In genomic region chr6:52216691-52217458, GRCm38 (mm10) we compare ENCODE assay signal across 8 mouse cellular contexts. TPM values are rescaled to one million over a fixed set of nuclear protein-coding genes. Genes with fewer than 3 reads are reported as not detected.
DNase-seq lines count a peak whose midpoint lies in the region; ATAC-seq and TF ChIP-seq lines count a peak whose summit lies in the region.

No protein-coding gene starts in this region.

- intact Hi-C loops in left cerebral cortex, postnatal 25 days (cut with DNase I): no loop called here

- peaks cover 99% of the 10 kb centered on the region for H3K27me3 ChIP-seq in lung, embryonic 14.5 days (ENCODE audit: insufficient read depth, low read length)
- peaks cover 100% of the 10 kb centered on the region for H3K27me3 ChIP-seq in embryonic facial prominence, embryonic 14.5 days (replicated peaks; ENCODE audit: control insufficient read depth, insufficient read depth, low read length)
- peaks cover 82% of the 10 kb centered on the region for H3K27me3 ChIP-seq in intestine, embryonic 15.5 days (replicated peaks)
- peaks cover 98% of the 10 kb centered on the region for H3K27me3 ChIP-seq in megakaryocyte, embryonic 14.5 days (replicated peaks)

- 2% methylated on average over 60 of the region's 60 CpGs for WGBS in lung, embryonic 14.5 days
- 2% methylated on average over 44 of the region's 60 CpGs for WGBS in embryonic facial prominence, embryonic 14.5 days
- WGBS in intestine, embryonic 15.5 days: 1% methylated on average over 60 of the region's 60 CpGs

- TF ChIP-seq CTCF in lung, embryonic 14.5 days (IDR thresholded peaks at IDR 0.05; ENCODE audit: low read depth): no peak

- peak overlapping the region; percentile 39; the same call in 1 of the 2 replicates for H3K9ac ChIP-seq in lung, embryonic 14.5 days
- 0 out of 2 replicates have a peak overlapping the region, but pooled peaks have one; percentile 14 for H3K9ac ChIP-seq in embryonic facial prominence, embryonic 14.5 days (ENCODE audit: low read depth, low read length)
- peak overlapping the region; percentile 51 for H3K9ac ChIP-seq in intestine, embryonic 15.5 days

- no peaks in the 10 kb centered on the region for H3K4me1 ChIP-seq in lung, embryonic 14.5 days (ENCODE audit: insufficient read depth)
- H3K4me1 ChIP-seq in embryonic facial prominence, embryonic 14.5 days (ENCODE audit: control insufficient read depth, insufficient read depth, low read length): peaks cover 9% of the 10 kb centered on the region; the same call in 1 of the 2 replicates
- H3K4me1 ChIP-seq in intestine, embryonic 15.5 days (replicated peaks): peaks cover 22% of the 10 kb centered on the region
- H3K4me1 ChIP-seq in megakaryocyte, embryonic 14.5 days: peaks cover 77% of the 10 kb centered on the region

- H3K27ac ChIP-seq in lung, embryonic 14.5 days (ENCODE audit: low read depth): 0 out of 2 replicates have a peak overlapping the region, but pooled peaks have one; percentile 2
- no peak overlapping the region for H3K27ac ChIP-seq in embryonic facial prominence, embryonic 14.5 days (replicated peaks; ENCODE audit: low read depth, low read length)
- H3K27ac ChIP-seq in intestine, embryonic 15.5 days: peak overlapping the region; percentile 37; the same call in 1 of the 2 replicates

- no peaks in the 10 kb centered on the region for H3K9me3 ChIP-seq in lung, embryonic 14.5 days (ENCODE audit: low read depth, low read length)
- H3K9me3 ChIP-seq in embryonic facial prominence, embryonic 14.5 days (ENCODE audit: control insufficient read depth, low read length): no peaks in the 10 kb centered on the region
- no peaks in the 10 kb centered on the region for H3K9me3 ChIP-seq in intestine, embryonic 15.5 days
- H3K9me3 ChIP-seq in megakaryocyte, embryonic 14.5 days: no peaks in the 10 kb centered on the region

- H3K4me3 ChIP-seq in lung, embryonic 14.5 days (ENCODE audit: low read depth, low read length): peak overlapping the region; percentile 47
- H3K4me3 ChIP-seq in embryonic facial prominence, embryonic 14.5 days (ENCODE audit: low read depth, low read length): peak overlapping the region; percentile 29
- H3K4me3 ChIP-seq in intestine, embryonic 15.5 days (replicated peaks): peak overlapping the region; percentile 42
- peak overlapping the region; percentile 89 for H3K4me3 ChIP-seq in megakaryocyte, embryonic 14.5 days (replicated peaks)

- peak; percentile 26 for DNase-seq in lung, embryonic 14.5 days
- DNase-seq in lung, postnatal 25 days (ENCODE audit: low spot score): no peak
- no peak for DNase-seq in embryonic facial prominence, embryonic 14.5 days (ENCODE audit: low spot score)
- DNase-seq in left cerebral cortex, postnatal 25 days (ENCODE audit: low spot score in 2 of 2): no peak
- no peak for DNase-seq in embryo, embryonic 10.5 days (ENCODE audit: low spot score)
- DNase-seq in left cerebral cortex, adult 18-20 months (ENCODE audit: low spot score in 2 of 2): no peak

- no peak for ATAC-seq in lung, embryonic 14.5 days (ENCODE audit: insufficient read depth)
- ATAC-seq in embryonic facial prominence, embryonic 14.5 days (ENCODE audit: low read depth): no peak
- no peak for ATAC-seq in intestine, embryonic 15.5 days

- H3K4me2 ChIP-seq in lung, embryonic 14.5 days: peak overlapping the region; percentile 81
- peak overlapping the region; percentile 46 for H3K4me2 ChIP-seq in embryonic facial prominence, embryonic 14.5 days (ENCODE audit: low read depth, low read length)
- peak overlapping the region; percentile 77 for H3K4me2 ChIP-seq in intestine, embryonic 15.5 days (replicated peaks)

- H3K36me3 ChIP-seq in lung, embryonic 14.5 days (ENCODE audit: insufficient read depth): no peaks in the 10 kb centered on the region
- H3K36me3 ChIP-seq in embryonic facial prominence, embryonic 14.5 days (ENCODE audit: control insufficient read depth, insufficient read depth, low read length): no peaks in the 10 kb centered on the region
- H3K36me3 ChIP-seq in intestine, embryonic 15.5 days: no peaks in the 10 kb centered on the region
- H3K36me3 ChIP-seq in megakaryocyte, embryonic 14.5 days (replicated peaks; ENCODE audit: low read length): no peaks in the 10 kb centered on the region

RNA-seq across cellular contexts. Expression of gene Gm28308, which starts 3.7 kb away (rescaled TPM):
- not detected in 2 replicates for polyA plus RNA-seq in lung, embryonic 14.5 days (2014; fragmentation: Nextera tagmentation; extraction: Ambion mirVana)
- not detected in 2 replicates for polyA plus RNA-seq in embryonic facial prominence, embryonic 14.5 days (2014; fragmentation: Nextera tagmentation; extraction: Ambion mirVana)
- polyA plus RNA-seq in intestine, embryonic 15.5 days (2015; fragmentation: Nextera tagmentation; extraction: Ambion mirVana): not detected in 2 replicates
- polyA plus RNA-seq in megakaryocyte, embryonic 14.5 days (2012; ENCODE audit: insufficient read depth, low replicate concordance): not detected in 2 replicates
- not detected for total RNA-seq in left cerebral cortex, postnatal 25 days (2021)
- total RNA-seq in left cerebral cortex, adult 18-20 months (2021): not detected

RNA-seq across cellular contexts. Expression of gene Hoxa3, which starts 3.7 kb away (rescaled TPM):
- 10.3 and 11.3 TPM in 2 replicates for polyA plus RNA-seq in lung, embryonic 14.5 days (2014; fragmentation: Nextera tagmentation; extraction: Ambion mirVana)
- 2.8 TPM in 2 replicates for polyA plus RNA-seq in embryonic facial prominence, embryonic 14.5 days (2014; fragmentation: Nextera tagmentation; extraction: Ambion mirVana)
- polyA plus RNA-seq in intestine, embryonic 15.5 days (2015; fragmentation: Nextera tagmentation; extraction: Ambion mirVana): 5.8 and 6.2 TPM in 2 replicates
- 0.21 TPM in 1 of 2 replicates, not detected in the other for polyA plus RNA-seq in megakaryocyte, embryonic 14.5 days (2012; ENCODE audit: insufficient read depth, low replicate concordance)
- total RNA-seq in left cerebral cortex, postnatal 25 days (2021): not detected
- not detected for total RNA-seq in left cerebral cortex, adult 18-20 months (2021)

RNA-seq across cellular contexts. Expression of gene Hoxa7, which starts 4.8 kb away (rescaled TPM):
- 5.8 and 7.4 TPM in 2 replicates for polyA plus RNA-seq in lung, embryonic 14.5 days (2014; fragmentation: Nextera tagmentation; extraction: Ambion mirVana)
- 0.21 and 1.4 TPM in 2 replicates for polyA plus RNA-seq in embryonic facial prominence, embryonic 14.5 days (2014; fragmentation: Nextera tagmentation; extraction: Ambion mirVana)
- 7.5 and 9.4 TPM in 2 replicates for polyA plus RNA-seq in intestine, embryonic 15.5 days (2015; fragmentation: Nextera tagmentation; extraction: Ambion mirVana)
- 2.8 and 3.2 TPM in 2 replicates for polyA plus RNA-seq in megakaryocyte, embryonic 14.5 days (2012; ENCODE audit: insufficient read depth, low replicate concordance)
- not detected for total RNA-seq in left cerebral cortex, postnatal 25 days (2021)
- total RNA-seq in left cerebral cortex, adult 18-20 months (2021): not detected

RNA-seq across cellular contexts. Expression of gene Hoxa6, which starts 8.4 kb away (rescaled TPM):
- 4.0 and 5.1 TPM in 2 replicates for polyA plus RNA-seq in lung, embryonic 14.5 days (2014; fragmentation: Nextera tagmentation; extraction: Ambion mirVana)
- 0.48 TPM in 1 of 2 replicates, not detected in the other for polyA plus RNA-seq in embryonic facial prominence, embryonic 14.5 days (2014; fragmentation: Nextera tagmentation; extraction: Ambion mirVana)
- 2.2 and 2.3 TPM in 2 replicates for polyA plus RNA-seq in intestine, embryonic 15.5 days (2015; fragmentation: Nextera tagmentation; extraction: Ambion mirVana)
- not detected in 2 replicates for polyA plus RNA-seq in megakaryocyte, embryonic 14.5 days (2012; ENCODE audit: insufficient read depth, low replicate concordance)
- not detected for total RNA-seq in left cerebral cortex, postnatal 25 days (2021)
- not detected for total RNA-seq in left cerebral cortex, adult 18-20 months (2021)

RNA-seq across cellular contexts. Expression of gene Hoxa5, which starts 12.5 kb away (rescaled TPM):
- 58.3 and 58.5 TPM in 2 replicates for polyA plus RNA-seq in lung, embryonic 14.5 days (2014; fragmentation: Nextera tagmentation; extraction: Ambion mirVana)
- polyA plus RNA-seq in embryonic facial prominence, embryonic 14.5 days (2014; fragmentation: Nextera tagmentation; extraction: Ambion mirVana): 2.4 and 3.3 TPM in 2 replicates
- polyA plus RNA-seq in intestine, embryonic 15.5 days (2015; fragmentation: Nextera tagmentation; extraction: Ambion mirVana): 22.9 and 25.1 TPM in 2 replicates
- 0.46 TPM in 1 of 2 replicates, not detected in the other for polyA plus RNA-seq in megakaryocyte, embryonic 14.5 days (2012; ENCODE audit: insufficient read depth, low replicate concordance)
- total RNA-seq in left cerebral cortex, postnatal 25 days (2021): not detected
- total RNA-seq in left cerebral cortex, adult 18-20 months (2021): not detected

Comparison
In these comparisons a context has a peak if more than half of its experiments do, and no peak if none do; other contexts are left out.
1. H3K4me3 ChIP-seq: peak in every context shown above with its lines; median percentile 89 in megakaryocyte, embryonic 14.5 days; 47 in lung, embryonic 14.5 days; 42 in intestine, embryonic 15.5 days; 29 in embryonic facial prominence, embryonic 14.5 days.